Mouse (Mus musculus): ENCODE results near the gene Nkrf. TPM values are rescaled to one million over a fixed set of nuclear protein-coding genes. Genes with fewer than 3 reads are reported as not detected.
A peak's percentile ranks its signal among the peaks of the same experiment; 100 is the strongest.
"Not testable (repeated sequence)": the region's sequence is repeated elsewhere in the genome, so short reads cannot be mapped to it uniquely, and the experiment has no call there.

Gene Nkrf
- polyA plus RNA-seq, 1 experiment from 2014 or later, result 1.5 TPM

DNA sequence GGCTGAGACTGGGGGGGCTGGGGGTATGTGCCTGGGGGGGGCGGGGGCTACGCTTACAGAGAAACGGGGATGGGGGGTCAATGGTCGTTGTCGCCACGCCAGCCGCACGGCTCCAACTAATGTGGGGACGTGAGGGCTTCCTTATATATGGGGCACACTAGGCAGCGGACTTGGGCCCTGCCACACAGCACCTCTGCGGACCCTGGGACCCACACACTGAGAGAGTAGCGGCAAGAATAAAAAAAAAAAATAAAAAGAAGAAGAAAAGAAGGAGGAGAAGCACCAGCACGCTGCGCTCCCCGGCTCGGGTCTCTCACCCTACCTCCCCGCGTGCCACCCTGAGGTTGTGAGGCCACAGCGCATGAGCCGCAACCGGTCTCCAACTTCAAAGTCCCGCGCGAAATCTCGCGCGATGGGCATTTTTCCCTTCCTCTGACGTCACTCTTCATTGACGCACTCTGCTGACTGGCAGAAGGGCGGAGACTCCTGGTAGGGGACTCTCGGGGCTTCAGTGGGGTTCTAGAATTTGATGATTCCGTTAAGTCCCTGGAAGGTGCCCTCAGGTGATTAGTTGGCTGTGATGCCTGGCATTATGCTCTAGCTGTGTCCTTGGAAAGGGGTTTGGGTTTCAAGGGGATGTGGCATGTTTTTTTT is 543 bp upstream of the Nkrf start:
- Histone ChIP-seq H3K27me3 (no peaks in the 10 kb centered on the region), H3K4me2 (peak overlapping the region; percentile 70), H3K27ac (peak overlapping the region; percentile 64; the same call in 1 of the 2 replicates), H3K4me3 (peak overlapping the region; percentile 55), H3K9ac (peak overlapping the region; percentile 73), H3K4me1 (no peaks in the 10 kb centered on the region), H3K9me3 (no peaks in the 10 kb centered on the region), H3K36me3 (no peaks in the 10 kb centered on the region)
- ATAC-seq (ENCODE audit: insufficient number of reproducible peaks, insufficient read depth, low FRiP score, low TSS enrichment, low read depth), result peak; percentile 85
- 26% methylated on average over 31 of the region's 32 CpGs for WGBS

DNA sequence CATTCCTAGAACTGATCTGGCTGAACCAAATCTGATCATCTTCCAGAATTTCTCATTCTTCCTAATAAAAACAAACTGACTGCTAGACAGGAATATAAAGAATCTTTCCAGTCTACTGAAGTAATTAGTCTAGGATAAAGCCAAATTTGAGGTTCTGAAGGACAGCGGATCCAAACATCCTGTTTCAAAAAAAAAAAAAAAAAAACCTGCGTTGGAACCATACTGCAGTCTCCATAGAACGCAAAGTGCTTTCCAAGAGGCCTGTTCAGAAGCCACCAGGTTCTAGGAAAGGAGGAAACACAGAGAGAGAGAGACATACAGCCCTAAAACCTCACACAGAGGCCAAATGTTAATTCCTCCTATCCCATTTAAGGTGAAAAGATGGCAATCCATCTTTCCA is 1.0 kb downstream of the Nkrf start:
- Histone ChIP-seq H3K4me3 (peak overlapping the region; percentile 55), H3K9me3 (no peaks in the 10 kb centered on the region), H3K4me2 (peak overlapping the region; percentile 70), H3K36me3 (no peaks in the 10 kb centered on the region), H3K9ac (peak overlapping the region; percentile 73), H3K27ac (no peak overlapping the region), H3K27me3 (no peaks in the 10 kb centered on the region), H3K4me1 (no peaks in the 10 kb centered on the region)
- 35% methylated on average over 3 of the region's 3 CpGs for WGBS
- ATAC-seq (ENCODE audit: insufficient number of reproducible peaks, insufficient read depth, low FRiP score, low TSS enrichment, low read depth), result no peak

DNA sequence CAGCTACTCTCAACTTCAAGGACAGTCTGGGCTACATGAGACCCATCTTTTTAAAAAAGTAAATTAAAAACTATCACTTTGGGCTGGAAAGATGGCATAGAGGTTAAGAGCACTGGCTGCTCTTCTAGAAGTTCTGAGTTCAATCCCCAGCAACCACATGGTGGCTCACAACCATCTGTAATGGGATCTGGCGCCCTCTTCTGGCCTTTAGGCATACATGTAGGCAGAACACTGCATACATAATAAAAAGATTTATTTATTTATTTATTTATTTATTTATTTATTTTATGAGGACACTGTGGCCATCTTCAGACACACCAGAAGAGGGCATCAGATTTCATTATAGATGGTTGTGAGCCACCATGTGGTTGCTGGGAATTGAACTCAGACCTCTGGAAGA is 3.8 kb downstream of the Nkrf start:
- not testable (repeated sequence) for H3K4me3 ChIP-seq; H3K27ac ChIP-seq; H3K36me3 ChIP-seq; H3K27me3 ChIP-seq; ATAC-seq (ENCODE audit: insufficient number of reproducible peaks, insufficient read depth, low FRiP score, low TSS enrichment, low read depth); H3K4me1 ChIP-seq; H3K4me2 ChIP-seq; H3K9ac ChIP-seq; H3K9me3 ChIP-seq
- 29% methylated on average over 1 of the region's 1 CpGs for WGBS

DNA sequence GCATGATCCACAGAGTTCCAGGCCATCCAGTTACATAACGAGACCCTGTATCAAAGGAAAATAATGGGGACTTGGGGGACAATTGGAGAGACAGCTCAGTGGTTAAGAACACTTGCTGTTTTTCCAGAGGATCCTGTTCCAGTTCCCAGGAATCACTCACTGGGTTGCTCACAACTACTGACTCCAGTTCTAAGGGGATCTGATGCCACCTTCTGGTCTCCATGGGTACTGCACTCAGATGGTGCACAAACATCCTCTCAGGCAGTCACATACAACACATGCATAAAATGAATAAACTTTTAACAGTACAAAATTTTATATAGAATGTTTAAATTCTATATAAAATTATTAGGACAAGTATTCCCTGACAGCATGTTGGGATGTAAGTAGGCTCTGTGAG is 18.0 kb downstream of the Nkrf start:
- Histone ChIP-seq H3K36me3 (peaks cover 5% of the 10 kb centered on the region), H3K4me2 (no peak overlapping the region), H3K27ac (no peak overlapping the region), H3K4me3 (no peak overlapping the region), H3K9ac (no peak overlapping the region), H3K4me1 (no peaks in the 10 kb centered on the region), H3K9me3 (no peaks in the 10 kb centered on the region), H3K27me3 (no peaks in the 10 kb centered on the region)
- ATAC-seq (ENCODE audit: insufficient number of reproducible peaks, insufficient read depth, low FRiP score, low TSS enrichment, low read depth), result no peak
- WGBS, result 86% methylated on average over 1 of the region's 1 CpGs

DNA sequence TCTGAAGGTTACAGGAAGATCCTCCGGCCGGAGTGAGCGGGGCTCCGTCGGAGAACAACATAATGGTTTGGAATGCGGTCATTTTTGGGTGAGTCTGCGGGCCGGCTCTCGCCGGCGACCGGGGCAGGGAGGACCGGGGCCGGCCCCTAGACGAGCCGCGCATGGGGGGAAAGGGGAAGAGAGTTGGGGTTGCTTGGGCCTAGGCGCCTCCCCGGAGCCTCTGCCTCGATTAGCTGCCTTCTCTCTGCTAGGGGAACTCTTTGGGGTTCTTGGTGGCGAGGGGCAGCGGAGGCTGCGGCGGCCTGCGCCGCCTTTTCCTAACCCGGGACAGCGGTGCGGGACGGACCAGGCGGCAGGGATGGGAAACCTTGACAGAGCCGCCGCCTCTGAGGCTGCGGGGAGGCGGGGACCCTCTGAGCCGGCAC is 28.0 kb downstream of the Nkrf start:
- Histone ChIP-seq H3K27ac (peak overlapping the region; percentile 77), H3K27me3 (no peaks in the 10 kb centered on the region), H3K4me2 (peak overlapping the region; percentile 61), H3K4me3 (peak overlapping the region; percentile 63), H3K9me3 (no peaks in the 10 kb centered on the region), H3K9ac (peak overlapping the region; percentile 83), H3K36me3 (no peaks in the 10 kb centered on the region), H3K4me1 (peaks cover 5% of the 10 kb centered on the region; the same call in 1 of the 2 replicates)
- 18% methylated on average over 33 of the region's 36 CpGs for WGBS
- ATAC-seq (ENCODE audit: insufficient number of reproducible peaks, insufficient read depth, low FRiP score, low TSS enrichment, low read depth), result 0 out of 2 replicates have a peak, but pooled peaks have one; percentile 20

DNA sequence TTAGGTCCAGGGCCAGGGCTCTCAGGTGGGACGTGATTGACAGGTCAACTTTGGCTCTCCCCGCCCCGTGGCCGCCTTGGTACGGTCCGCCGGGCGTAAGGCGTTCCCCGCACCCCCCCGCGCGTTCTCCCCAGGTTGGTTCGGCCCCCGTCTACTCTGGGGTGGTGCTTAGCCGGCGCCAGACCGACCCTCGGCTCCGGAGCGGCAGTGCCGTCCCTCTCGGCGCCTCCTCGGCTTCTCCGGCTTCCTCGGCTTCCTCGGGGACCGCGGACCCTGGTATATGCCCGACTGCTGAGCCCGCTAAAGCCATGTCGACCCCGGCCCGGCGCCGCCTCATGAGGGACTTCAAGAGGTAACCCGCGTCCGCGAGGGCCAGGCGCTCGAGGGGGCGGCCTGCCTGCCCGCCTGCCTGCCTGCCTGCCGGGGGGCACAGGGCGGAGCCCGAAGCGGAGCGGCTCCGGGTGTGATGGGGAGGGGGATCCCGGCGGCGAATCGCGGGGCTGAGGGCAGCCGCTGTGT is 28.5 kb downstream of the Nkrf start:
- H3K9ac ChIP-seq, result peak overlapping the region; percentile 83
- no peaks in the 10 kb centered on the region for H3K9me3 ChIP-seq
- peak overlapping the region; percentile 63 for H3K4me3 ChIP-seq
- H3K4me1 ChIP-seq, result peaks cover 5% of the 10 kb centered on the region; the same call in 1 of the 2 replicates
- peak; percentile 92 for ATAC-seq (ENCODE audit: insufficient number of reproducible peaks, insufficient read depth, low FRiP score, low TSS enrichment, low read depth)
- H3K27ac ChIP-seq, result peak overlapping the region; percentile 77
- 22% methylated on average over 57 of the region's 57 CpGs for WGBS
- peak overlapping the region; percentile 61 for H3K4me2 ChIP-seq
- no peaks in the 10 kb centered on the region for H3K36me3 ChIP-seq
- H3K27me3 ChIP-seq, result no peaks in the 10 kb centered on the region

DNA sequence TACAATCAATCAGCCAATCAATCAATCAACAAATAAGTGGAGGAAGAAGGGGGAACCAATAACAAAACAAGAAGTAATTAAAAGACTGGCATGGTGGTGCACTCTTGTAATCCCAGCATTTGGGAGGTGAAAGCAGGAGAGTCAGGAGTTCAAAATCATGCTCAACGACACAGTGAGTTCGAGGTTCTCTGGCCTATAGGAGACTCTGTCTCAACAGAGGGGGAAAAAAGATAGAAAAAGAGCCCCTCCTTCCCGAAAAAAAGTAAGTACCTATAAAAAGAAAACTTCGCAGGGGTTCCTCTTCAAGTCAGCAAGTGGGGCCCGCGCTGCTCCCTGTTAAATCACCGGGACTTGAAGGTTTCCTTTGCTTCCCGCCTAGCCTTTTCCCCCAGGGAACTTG is 28.9 kb downstream of the Nkrf start, which contains the start of the genes Ube2a and C330007P06Rik:
Gene Ube2a, plus strand, starts transcription at position 136 of the 400 bp plus-strand sequence.
Gene C330007P06Rik, minus strand, starts transcription at position 347 of the 400 bp plus-strand sequence.
- H3K9me3 ChIP-seq, result no peaks in the 10 kb centered on the region
- peak within 1 kb of the TSS; percentile 77 for H3K27ac ChIP-seq
- 29% methylated on average over 8 of the region's 8 CpGs for WGBS
- peaks cover 5% of the 10 kb centered on the region; the same call in 1 of the 2 replicates for H3K4me1 ChIP-seq
- peak within 1 kb of the TSS; percentile 63 for H3K4me3 ChIP-seq
- ATAC-seq (ENCODE audit: insufficient number of reproducible peaks, insufficient read depth, low FRiP score, low TSS enrichment, low read depth), result 0 out of 2 replicates have a peak, but pooled peaks have one; percentile 15
- H3K36me3 ChIP-seq, result no peaks in the 10 kb centered on the region
- peak within 1 kb of the TSS; percentile 83 for H3K9ac ChIP-seq
- peak within 1 kb of the TSS; percentile 61 for H3K4me2 ChIP-seq
- no peaks in the 10 kb centered on the region for H3K27me3 ChIP-seq

DNA sequence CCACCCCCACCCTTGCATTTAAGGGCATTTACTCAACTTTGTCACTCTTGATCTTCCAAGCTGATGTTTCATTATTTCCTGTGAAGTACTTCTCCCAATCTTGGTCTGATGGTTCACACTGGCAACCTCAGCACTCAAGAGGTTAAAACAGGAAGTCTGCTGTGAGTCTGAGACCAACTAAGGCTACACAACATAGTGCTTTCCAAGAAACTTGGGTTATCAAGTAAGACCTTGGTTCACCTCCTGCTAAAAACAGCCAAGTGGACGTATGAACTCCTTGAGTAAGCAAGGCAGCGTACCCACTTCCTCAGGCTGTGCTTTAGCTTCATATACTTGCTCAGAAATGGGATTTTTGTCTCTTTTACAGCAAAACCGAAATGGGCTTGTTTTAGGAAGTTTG is 32.3 kb downstream of the Nkrf start:
- H3K4me3 ChIP-seq, result no peak overlapping the region
- WGBS, result 79% methylated on average over 3 of the region's 3 CpGs
- H3K4me1 ChIP-seq, result peaks cover 2% of the 10 kb centered on the region; the same call in 1 of the 2 replicates
- no peak overlapping the region for H3K27ac ChIP-seq
- H3K4me2 ChIP-seq, result no peak overlapping the region
- no peaks in the 10 kb centered on the region for H3K9me3 ChIP-seq
- no peak for ATAC-seq (ENCODE audit: insufficient number of reproducible peaks, insufficient read depth, low FRiP score, low TSS enrichment, low read depth)
- H3K9ac ChIP-seq, result no peak overlapping the region
- H3K36me3 ChIP-seq, result no peaks in the 10 kb centered on the region
- no peaks in the 10 kb centered on the region for H3K27me3 ChIP-seq

DNA sequence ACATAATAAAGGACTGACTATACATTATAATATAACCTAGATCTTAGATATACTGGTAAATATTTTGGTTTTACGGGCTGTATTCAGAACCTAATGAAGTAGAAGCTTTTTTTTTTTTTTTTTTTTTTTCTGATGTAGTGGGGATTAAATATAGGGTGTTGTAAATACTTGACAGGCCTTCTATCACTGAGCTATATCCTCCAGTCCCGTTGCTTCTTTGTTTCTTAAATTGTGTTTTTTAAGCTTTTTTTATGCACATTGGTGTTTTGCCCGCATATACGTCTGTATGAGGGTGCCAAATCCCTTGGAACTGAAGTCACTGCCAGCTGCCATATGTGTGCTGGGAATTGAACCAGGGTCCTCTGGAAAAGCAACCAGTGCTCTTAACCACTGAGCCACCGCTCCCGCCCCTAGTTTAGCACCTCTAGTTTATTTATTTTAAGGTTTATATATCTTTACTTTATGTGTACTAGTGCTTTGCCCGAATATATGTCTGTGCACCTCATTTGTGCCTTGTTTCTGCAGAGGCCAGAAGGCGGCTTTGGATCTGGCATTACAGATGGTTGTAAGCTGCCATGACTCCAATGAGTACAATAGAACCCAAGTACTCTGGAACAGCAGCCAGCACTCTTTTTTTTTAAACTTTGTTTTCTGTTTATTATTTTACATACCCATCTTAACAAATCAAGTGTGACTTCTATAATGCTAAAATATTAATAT is 37.9 kb downstream of the Nkrf start:
- H3K27me3 ChIP-seq, result no peaks in the 10 kb centered on the region
- H3K9ac ChIP-seq, result no peak overlapping the region
- H3K4me2 ChIP-seq, result peak overlapping the region; percentile 43
- WGBS, result 54% methylated on average over 8 of the region's 8 CpGs
- no peaks in the 10 kb centered on the region for H3K9me3 ChIP-seq
- 0 out of 2 replicates have a peak, but pooled peaks cover 7% of the 10 kb centered on the region for H3K4me1 ChIP-seq
- no peak for ATAC-seq (ENCODE audit: insufficient number of reproducible peaks, insufficient read depth, low FRiP score, low TSS enrichment, low read depth)
- no peak overlapping the region for H3K27ac ChIP-seq
- peak overlapping the region; percentile 44 for H3K4me3 ChIP-seq
- no peaks in the 10 kb centered on the region for H3K36me3 ChIP-seq

DNA sequence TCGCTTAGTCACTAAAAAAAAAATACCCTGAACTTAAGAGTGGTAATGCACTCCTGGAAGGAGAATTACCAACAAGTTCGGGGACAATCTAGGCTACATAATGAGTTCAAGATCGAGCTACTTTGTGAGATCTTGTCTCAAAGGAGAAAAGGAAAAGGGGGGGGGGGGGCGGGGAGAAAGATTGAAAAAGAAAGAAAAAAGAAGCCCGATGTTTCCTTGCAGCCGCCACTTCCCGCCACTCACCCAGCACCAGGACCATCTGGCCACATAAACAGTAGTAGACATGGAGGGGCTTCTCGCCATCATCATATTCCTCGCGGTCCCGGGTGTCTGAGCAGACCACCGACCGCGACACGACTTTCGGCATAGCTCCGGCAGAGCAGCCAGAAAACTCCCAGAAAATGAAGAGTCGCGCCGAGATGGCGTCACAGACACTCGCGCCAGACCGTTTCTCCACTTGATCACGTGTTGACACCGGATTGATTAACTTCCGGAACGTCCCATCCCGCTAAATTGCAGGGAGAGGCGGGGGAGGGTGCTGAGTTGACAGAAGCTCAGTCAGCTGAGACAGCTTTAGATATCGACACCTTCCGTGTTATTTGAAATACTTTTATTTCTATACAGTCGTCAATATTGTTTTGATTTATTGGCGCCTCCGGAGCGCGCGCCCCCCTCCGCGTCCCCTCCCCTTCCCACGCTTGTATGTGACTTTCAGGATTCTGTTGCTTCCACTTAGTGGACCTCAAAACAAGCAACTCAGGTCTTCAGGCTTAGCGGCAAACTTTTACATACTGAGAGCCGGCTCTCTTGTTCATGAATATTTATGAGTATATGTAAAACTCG is 38.7 kb downstream of the Nkrf start:
- Histone ChIP-seq H3K9ac (peak overlapping the region; percentile 66), H3K27ac (no peak overlapping the region), H3K4me2 (peak overlapping the region; percentile 57), H3K9me3 (no peaks in the 10 kb centered on the region), H3K36me3 (no peaks in the 10 kb centered on the region), H3K4me1 (0 out of 2 replicates have a peak, but pooled peaks cover 7% of the 10 kb centered on the region), H3K4me3 (peak overlapping the region; percentile 44), H3K27me3 (no peaks in the 10 kb centered on the region)
- 25% methylated on average over 43 of the region's 44 CpGs for WGBS
- ATAC-seq (ENCODE audit: insufficient number of reproducible peaks, insufficient read depth, low FRiP score, low TSS enrichment, low read depth), result peak; percentile 56; the same call in 1 of the 2 replicates

DNA sequence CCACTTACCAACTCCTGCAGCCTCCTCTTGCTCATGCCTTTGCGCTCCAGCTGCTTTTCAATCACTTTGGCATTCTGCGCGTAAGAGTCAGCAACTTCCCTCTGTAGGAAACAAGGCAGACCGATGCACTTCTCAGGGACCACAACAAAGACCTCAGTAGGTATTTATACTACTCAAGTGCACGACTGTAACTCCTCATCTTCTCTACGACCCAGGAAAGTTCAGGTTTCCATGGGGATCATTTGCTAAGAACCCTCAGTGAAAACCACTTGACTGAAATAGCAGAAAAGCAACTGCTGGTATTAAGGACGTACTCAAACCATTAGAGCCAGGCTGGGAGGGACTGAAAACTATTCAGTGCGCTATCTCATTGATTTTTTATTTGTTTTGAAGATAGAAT is 50.1 kb downstream of the Nkrf start:
- 86% methylated on average over 8 of the region's 8 CpGs for WGBS

More for the DNA sequence above, 50.1 kb downstream of the Nkrf start:
- Histone ChIP-seq H3K27me3 (no peaks in the 10 kb centered on the region), H3K4me2 (no peak overlapping the region), H3K4me1 (no peaks in the 10 kb centered on the region), H3K9ac (no peak overlapping the region), H3K4me3 (no peak overlapping the region), H3K27ac (no peak overlapping the region), H3K9me3 (no peaks in the 10 kb centered on the region), H3K36me3 (no peaks in the 10 kb centered on the region)
- no peak for ATAC-seq (ENCODE audit: insufficient number of reproducible peaks, insufficient read depth, low FRiP score, low TSS enrichment, low read depth)
